Mouse (Mus musculus): ENCODE data around the gene Ehmt1. TPM values are rescaled to one million over a fixed set of nuclear protein-coding genes. Genes with fewer than 3 reads are reported as not detected.

The Ehmt1 gene
- polyA plus RNA-seq, 1 experiment from 2014 or later = 93.2 TPM

- Histone ChIP-seq H3K9ac (no peak overlapping the region), H3K36me3 (no peaks in the 10 kb centered on the region), H3K27me3 (no peaks in the 10 kb centered on the region), H3K27ac (no peak overlapping the region), H3K4me2 (no peak overlapping the region), H3K9me3 (replicated peaks) (no peaks in the 10 kb centered on the region), H3K4me1 (no peaks in the 10 kb centered on the region), H3K4me3 (replicated peaks) (no peak overlapping the region)
- ATAC-seq (replicated peaks; ENCODE audit: low FRiP score) = no peak
- WGBS = 52% methylated on average over 4 of the region's 4 CpGs
Measured at GRCm38 (mm10) chr2:24781253-24781652, 138.2 kb downstream of the Ehmt1 start.

GRCm38 (mm10) chr2:24776831-24777230 is 142.6 kb downstream of the Ehmt1 start:
- ATAC-seq (replicated peaks; ENCODE audit: low FRiP score) = no peak
- H3K27me3 ChIP-seq = no peaks in the 10 kb centered on the region
- no peak overlapping the region for H3K27ac ChIP-seq
- no peaks in the 10 kb centered on the region for H3K36me3 ChIP-seq
- H3K9me3 ChIP-seq (replicated peaks) = no peaks in the 10 kb centered on the region
- H3K4me1 ChIP-seq = no peaks in the 10 kb centered on the region
- H3K4me2 ChIP-seq = no peak overlapping the region
- no peak overlapping the region for H3K4me3 ChIP-seq (replicated peaks)
- 14% methylated on average over 5 of the region's 5 CpGs for WGBS
- no peak overlapping the region for H3K9ac ChIP-seq

- H3K9me3 ChIP-seq (replicated peaks) = no peaks in the 10 kb centered on the region
Measured at GRCm38 (mm10) chr2:24775951-24776587, 143.3 kb downstream of the Ehmt1 start.

GRCm38 (mm10) chr2:24774832-24775231 is 144.6 kb downstream of the Ehmt1 start:
- H3K4me1 ChIP-seq = no peaks in the 10 kb centered on the region
- no peak overlapping the region for H3K4me3 ChIP-seq (replicated peaks)
- WGBS = 68% methylated on average over 7 of the region's 7 CpGs
- no peaks in the 10 kb centered on the region for H3K36me3 ChIP-seq
- H3K9ac ChIP-seq = no peak overlapping the region
- H3K9me3 ChIP-seq (replicated peaks) = no peaks in the 10 kb centered on the region
- H3K27ac ChIP-seq = no peak overlapping the region
- ATAC-seq (replicated peaks; ENCODE audit: low FRiP score) = no peak
- no peak overlapping the region for H3K4me2 ChIP-seq
- H3K27me3 ChIP-seq = no peaks in the 10 kb centered on the region

More at GRCm38 (mm10) chr2:24775951-24776587, 143.3 kb downstream of the Ehmt1 start:
- Histone ChIP-seq H3K4me1 (no peaks in the 10 kb centered on the region), H3K27me3 (no peaks in the 10 kb centered on the region), H3K4me2 (no peak overlapping the region), H3K36me3 (no peaks in the 10 kb centered on the region), H3K27ac (no peak overlapping the region), H3K4me3 (replicated peaks) (no peak overlapping the region), H3K9ac (no peak overlapping the region)
- no peak for ATAC-seq (replicated peaks; ENCODE audit: low FRiP score)
- WGBS = 77% methylated on average over 11 of the region's 11 CpGs

GRCm38 (mm10) chr2:24770861-24771260 is 148.6 kb downstream of the Ehmt1 start:
- no peak overlapping the region for H3K9ac ChIP-seq
- peaks cover 3% of the 10 kb centered on the region; the same call in 1 of the 2 replicates for H3K27me3 ChIP-seq
- no peak overlapping the region for H3K4me3 ChIP-seq (replicated peaks)
- no peak for ATAC-seq (replicated peaks; ENCODE audit: low FRiP score)
- H3K9me3 ChIP-seq (replicated peaks) = no peaks in the 10 kb centered on the region
- H3K36me3 ChIP-seq = no peaks in the 10 kb centered on the region
- no peak overlapping the region for H3K27ac ChIP-seq
- no peak overlapping the region for H3K4me2 ChIP-seq
- 82% methylated on average over 4 of the region's 4 CpGs for WGBS
- no peaks in the 10 kb centered on the region for H3K4me1 ChIP-seq

- Histone ChIP-seq H3K4me2 (peak within 1 kb of the TSS; percentile 100), H3K9me3 (replicated peaks) (no peaks in the 10 kb centered on the region), H3K27me3 (peaks cover 45% of the 10 kb centered on the region), H3K36me3 (no peaks in the 10 kb centered on the region), H3K4me1 (peaks cover 19% of the 10 kb centered on the region), H3K27ac (no peak within 1 kb of the TSS), H3K9ac (peak within 1 kb of the TSS; percentile 29; the same call in 1 of the 2 replicates), H3K4me3 (replicated peaks) (peak within 1 kb of the TSS; percentile 59)
- ATAC-seq (replicated peaks; ENCODE audit: low FRiP score) = peak; percentile 85
- 0% methylated on average over 42 of the region's 42 CpGs for WGBS
Measured at GRCm38 (mm10) chr2:24763115-24763557, 156.3 kb downstream of the Ehmt1 start, which contains the start of gene Cacna1b. TSS of gene Cacna1b (minus strand) at chr2:24763152.

- peak; percentile 69 for ATAC-seq (replicated peaks; ENCODE audit: low FRiP score)
- Histone ChIP-seq H3K4me3 (replicated peaks) (peak overlapping the region; percentile 59), H3K27me3 (peaks cover 45% of the 10 kb centered on the region), H3K36me3 (no peaks in the 10 kb centered on the region), H3K4me1 (peaks cover 19% of the 10 kb centered on the region), H3K9ac (peak overlapping the region; percentile 29; the same call in 1 of the 2 replicates), H3K27ac (no peak overlapping the region), H3K9me3 (replicated peaks) (no peaks in the 10 kb centered on the region), H3K4me2 (peak overlapping the region; percentile 100)
- under 1% methylated on average over 52 of the region's 52 CpGs for WGBS
Measured at GRCm38 (mm10) chr2:24762446-24762960, 156.9 kb downstream of the Ehmt1 start.

GRCm38 (mm10) chr2:24761923-24762445 is 157.4 kb downstream of the Ehmt1 start:
- Histone ChIP-seq H3K9me3 (replicated peaks) (no peaks in the 10 kb centered on the region), H3K36me3 (no peaks in the 10 kb centered on the region), H3K27ac (no peak overlapping the region), H3K4me1 (peaks cover 19% of the 10 kb centered on the region), H3K9ac (no peak overlapping the region), H3K4me2 (peak overlapping the region; percentile 100), H3K4me3 (replicated peaks) (peak overlapping the region; percentile 59), H3K27me3 (peaks cover 45% of the 10 kb centered on the region)
- WGBS = under 1% methylated on average over 33 of the region's 35 CpGs
- peak; percentile 80 for ATAC-seq (replicated peaks; ENCODE audit: low FRiP score)

- 0 out of 2 replicates have a peak, but pooled peaks have one; percentile 28 for ATAC-seq (replicated peaks; ENCODE audit: low FRiP score)
- H3K9me3 ChIP-seq (replicated peaks) = no peaks in the 10 kb centered on the region
- no peak overlapping the region for H3K27ac ChIP-seq
- H3K4me2 ChIP-seq = no peak overlapping the region
- H3K36me3 ChIP-seq = no peaks in the 10 kb centered on the region
- H3K4me1 ChIP-seq = no peaks in the 10 kb centered on the region
- WGBS = 96% methylated on average over 1 of the region's 1 CpGs
- no peaks in the 10 kb centered on the region for H3K27me3 ChIP-seq
- no peak overlapping the region for H3K9ac ChIP-seq
- H3K4me3 ChIP-seq (replicated peaks) = no peak overlapping the region
Measured at GRCm38 (mm10) chr2:24755276-24755675, 164.1 kb downstream of the Ehmt1 start.

GRCm38 (mm10) chr2:24752599-24752998 is 166.8 kb downstream of the Ehmt1 start:
- no peak for ATAC-seq (replicated peaks; ENCODE audit: low FRiP score)
- Histone ChIP-seq H3K36me3 (no peaks in the 10 kb centered on the region), H3K4me3 (replicated peaks) (no peak overlapping the region), H3K27me3 (no peaks in the 10 kb centered on the region), H3K27ac (no peak overlapping the region), H3K9ac (no peak overlapping the region), H3K9me3 (replicated peaks) (no peaks in the 10 kb centered on the region), H3K4me2 (no peak overlapping the region), H3K4me1 (no peaks in the 10 kb centered on the region)
- 41% methylated on average over 4 of the region's 4 CpGs for WGBS

- Histone ChIP-seq H3K36me3 (no peaks in the 10 kb centered on the region), H3K4me3 (replicated peaks) (no peak overlapping the region), H3K4me1 (no peaks in the 10 kb centered on the region), H3K9me3 (replicated peaks) (no peaks in the 10 kb centered on the region), H3K4me2 (no peak overlapping the region), H3K9ac (no peak overlapping the region), H3K27me3 (no peaks in the 10 kb centered on the region), H3K27ac (no peak overlapping the region)
- no peak for ATAC-seq (replicated peaks; ENCODE audit: low FRiP score)
- WGBS = 43% methylated on average over 3 of the region's 3 CpGs
Measured at GRCm38 (mm10) chr2:24750051-24750450, 169.4 kb downstream of the Ehmt1 start.

GRCm38 (mm10) chr2:24747878-24748277 is 171.5 kb downstream of the Ehmt1 start:
- H3K9ac ChIP-seq = no peak overlapping the region
- no peaks in the 10 kb centered on the region for H3K9me3 ChIP-seq (replicated peaks)
- no peak for ATAC-seq (replicated peaks; ENCODE audit: low FRiP score)
- H3K27me3 ChIP-seq = no peaks in the 10 kb centered on the region
- H3K4me1 ChIP-seq = no peaks in the 10 kb centered on the region
- H3K4me2 ChIP-seq = no peak overlapping the region
- no peaks in the 10 kb centered on the region for H3K36me3 ChIP-seq
- H3K4me3 ChIP-seq (replicated peaks) = no peak overlapping the region
- H3K27ac ChIP-seq = no peak overlapping the region
- 60% methylated on average over 7 of the region's 7 CpGs for WGBS
